Mouse (Mus musculus) intestine, postnatal 0 days (tissue): ENCODE measurements around the gene Atxn7l3. TPM values are rescaled to one million over a fixed set of nuclear protein-coding genes. Genes with fewer than 3 reads are reported as not detected.

Source experiments
- ATAC-seq: fragments of 200-750 bp; cut with Nextera tagmentation; 2 replicates; pipeline ENCODE4 v1.8.0; 2017; ENCODE audit warnings: mild to moderate bottlenecking, moderate TSS enrichment, moderate library complexity
- H3K27ac ChIP-seq: fragments of 300-500 bp; sonication (generic); 2 replicates; pipeline ENCODE4 v1.5.1; 2014; ENCODE audit warnings: mild to moderate bottlenecking, low read depth, low read length, moderate library complexity
- H3K27me3 ChIP-seq: fragments of 300-500 bp; sonication (generic); replicated peaks from 2 replicates; pipeline ENCODE4 v1.6.1; 2014; ENCODE audit warnings: low read length, mixed read lengths; ENCODE audit not compliant: control insufficient read depth, insufficient read depth
- H3K36me3 ChIP-seq: fragments of 300-500 bp; sonication (generic); 2 replicates; pipeline ENCODE4 v1.6.1; 2014; ENCODE audit warnings: mild to moderate bottlenecking, moderate library complexity; ENCODE audit not compliant: control insufficient read depth, insufficient read depth
- H3K4me1 ChIP-seq: fragments of 300-500 bp; sonication (generic); replicated peaks from 2 replicates; pipeline ENCODE4 v1.6.1; 2014; ENCODE audit warnings: antibody characterized with exemption, low read length, mixed read lengths; ENCODE audit not compliant: control insufficient read depth, insufficient read depth
- H3K4me2 ChIP-seq: fragments of 300-500 bp; sonication (generic); replicated peaks from 2 replicates; pipeline ENCODE4 v1.6.1; 2014; ENCODE audit warnings: low read depth, mild to moderate bottlenecking, moderate library complexity
- H3K4me3 ChIP-seq: fragments of 300-500 bp; sonication (generic); 2 replicates; pipeline ENCODE4 v1.5.1; 2014; ENCODE audit warnings: low read depth, low read length
- H3K9ac ChIP-seq: fragments of 300-500 bp; sonication (generic); 2 replicates; pipeline ENCODE4 v1.6.1; 2014; ENCODE audit warnings: mild to moderate bottlenecking, low read depth, low read length
- H3K9me3 ChIP-seq: fragments of 300-500 bp; sonication (generic); 2 replicates; pipeline ENCODE4 v1.6.1; 2016; ENCODE audit warnings: mixed run types; ENCODE audit not compliant: control insufficient read depth
- CTCF ChIP-seq: sonication (generic); IDR thresholded peaks from 2 replicates; pipeline ENCODE4 v1.5.1; 2016; ENCODE audit warnings: low read depth, mild to moderate bottlenecking, control low read depth, antibody characterized with exemption, moderate library complexity
- WGBS: fragments of 180-500 bp; shearing (Covaris S2); extraction: QIAGEN DNeasy Blood & Tissue Kit; methylation state at CpG from one replicate; pipeline ENCODE4 v1.1.7; 2014; 5-methylcytosine and 5-hydroxymethylcytosine counted together
- polyA plus RNA-seq: library from polyadenylated mRNA; unstranded; fragments of >200 nt; fragmentation: Nextera tagmentation; extraction: Ambion mirVana; gene quantifications from 2 replicates; pipeline ENCODE4 v1.2.1, GENCODE M21; 2015

Atxn7l3 gene
- polyA plus RNA-seq, 1 experiment from 2014 or later: 8.6 TPM

DNA sequence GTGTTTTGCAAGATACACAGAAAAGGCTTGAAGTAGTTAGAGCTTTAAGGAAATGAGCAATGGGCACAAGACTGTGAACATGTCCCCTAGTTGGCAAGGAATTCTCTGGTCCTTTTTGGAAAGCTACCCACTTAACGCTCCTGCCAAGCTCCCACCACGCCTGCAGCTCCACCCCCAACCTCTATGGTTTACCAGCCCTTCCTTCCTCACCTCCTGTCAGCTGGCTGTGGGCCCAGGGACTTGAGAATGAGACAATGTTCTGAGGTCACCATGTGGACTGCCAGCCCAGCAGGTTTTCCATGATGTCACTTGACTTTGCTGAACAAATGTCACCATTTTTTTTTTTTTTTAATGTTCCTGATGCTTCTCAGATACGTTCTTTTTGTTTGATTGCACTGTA, 42.1 kb upstream of the Atxn7l3 start:
- Histone ChIP-seq H3K4me2 (no peak overlapping the region), H3K4me3 (no peak overlapping the region), H3K27ac (no peak overlapping the region), H3K9me3 (no peaks in the 10 kb centered on the region), H3K4me1 (no peaks in the 10 kb centered on the region; the same call in 1 of the 2 replicates), H3K9ac (no peak overlapping the region), H3K27me3 (no peaks in the 10 kb centered on the region), H3K36me3 (no peaks in the 10 kb centered on the region)
- ATAC-seq: no peak
- WGBS: 40% methylated on average over 3 of the region's 3 CpGs
- TF ChIP-seq CTCF: no peak

DNA sequence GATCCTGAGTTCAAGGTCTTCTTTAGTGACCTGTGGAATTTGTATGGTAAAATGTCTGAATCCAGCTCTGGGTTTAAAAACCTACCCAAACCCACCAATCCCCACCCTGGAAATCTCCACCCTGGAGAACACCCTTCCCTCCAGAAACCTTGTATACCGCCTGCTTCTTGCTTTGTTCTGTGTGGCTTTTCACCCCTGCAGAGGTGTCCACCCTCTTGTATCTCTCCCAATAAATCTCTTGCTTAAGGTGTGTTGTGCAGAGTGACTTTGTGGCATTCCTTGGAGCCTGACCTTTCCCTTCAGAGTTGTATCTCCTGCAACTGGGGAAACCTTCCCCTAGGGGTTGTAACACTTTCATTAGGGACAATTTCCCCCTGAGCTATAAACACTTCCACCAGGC, 41.5 kb upstream of the Atxn7l3 start:
- H3K9me3 ChIP-seq: no peaks in the 10 kb centered on the region
- no peak for TF ChIP-seq CTCF
- no peaks in the 10 kb centered on the region for H3K36me3 ChIP-seq
- H3K27me3 ChIP-seq: no peaks in the 10 kb centered on the region
- 53% methylated on average over 1 of the region's 1 CpGs for WGBS
- ATAC-seq: no peak
- no peak overlapping the region for H3K9ac ChIP-seq
- H3K4me2 ChIP-seq: no peak overlapping the region
- H3K27ac ChIP-seq: no peak overlapping the region
- no peak overlapping the region for H3K4me3 ChIP-seq
- H3K4me1 ChIP-seq: no peaks in the 10 kb centered on the region; the same call in 1 of the 2 replicates

DNA sequence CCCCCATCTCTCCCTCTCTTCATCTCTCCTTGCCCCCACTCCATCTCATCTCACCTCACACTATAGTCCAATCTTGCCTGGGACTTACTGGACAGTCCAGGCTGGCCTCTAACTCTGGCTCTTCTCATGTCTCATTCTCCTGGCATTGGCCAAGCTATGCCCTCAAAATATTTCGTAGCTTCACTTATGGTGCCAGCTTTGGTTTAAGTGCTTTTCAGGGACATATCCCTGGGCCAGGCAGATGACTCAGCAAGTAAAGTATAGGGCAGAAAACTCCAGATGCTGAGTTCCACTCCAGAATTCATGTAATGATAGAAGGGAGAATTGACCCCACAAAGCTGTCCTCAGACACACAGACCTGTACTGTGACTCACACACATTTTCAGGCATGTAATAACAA, 39.8 kb upstream of the Atxn7l3 start:
- Histone ChIP-seq H3K4me1 (no peaks in the 10 kb centered on the region; the same call in 1 of the 2 replicates), H3K36me3 (no peaks in the 10 kb centered on the region), H3K4me2 (no peak overlapping the region), H3K9ac (no peak overlapping the region), H3K4me3 (no peak overlapping the region), H3K27ac (no peak overlapping the region), H3K27me3 (no peaks in the 10 kb centered on the region), H3K9me3 (no peaks in the 10 kb centered on the region)
- no peak for ATAC-seq
- TF ChIP-seq CTCF: no peak
- 75% methylated on average over 1 of the region's 1 CpGs for WGBS

DNA sequence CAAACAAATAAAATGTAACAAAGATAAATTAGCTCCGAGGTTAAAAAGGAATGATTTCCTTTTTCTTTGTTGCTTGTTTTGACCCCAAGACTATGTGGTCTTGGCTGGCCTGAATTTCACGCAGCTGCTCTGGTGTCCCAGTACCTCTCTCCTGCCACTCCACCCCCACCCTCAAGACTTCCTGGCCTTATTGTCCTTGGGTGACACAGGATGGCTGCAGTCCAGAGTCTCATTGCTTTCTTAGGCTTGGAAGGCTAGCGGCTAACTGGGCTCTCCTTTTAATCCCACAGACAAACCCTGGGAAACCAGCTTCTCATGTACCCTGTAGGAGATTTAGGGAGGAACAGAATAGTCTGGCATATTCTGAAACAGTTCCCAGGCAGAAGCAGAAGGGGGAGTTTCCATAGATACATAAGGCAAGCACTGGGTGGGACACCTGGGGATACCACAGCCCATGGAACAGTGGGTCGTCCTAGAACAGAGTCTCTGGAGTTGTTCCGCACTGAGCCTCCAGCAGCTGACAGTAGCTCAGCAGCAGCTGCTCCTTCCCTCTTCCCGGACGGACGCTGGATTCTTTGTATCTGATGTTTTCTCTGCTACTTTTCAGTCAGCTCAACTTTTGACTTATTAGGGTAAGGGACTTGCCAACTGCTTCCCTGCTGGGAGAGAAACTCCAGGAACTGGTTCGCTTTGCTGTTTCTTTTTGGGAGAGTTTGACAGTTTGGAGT, 38.7 kb upstream of the Atxn7l3 start:
- no peak for TF ChIP-seq CTCF
- WGBS: 47% methylated on average over 9 of the region's 9 CpGs
- Histone ChIP-seq H3K27ac (no peak overlapping the region), H3K27me3 (no peaks in the 10 kb centered on the region), H3K9ac (no peak overlapping the region), H3K9me3 (no peaks in the 10 kb centered on the region), H3K4me2 (no peak overlapping the region), H3K36me3 (no peaks in the 10 kb centered on the region), H3K4me1 (no peaks in the 10 kb centered on the region; the same call in 1 of the 2 replicates), H3K4me3 (no peak overlapping the region)
- ATAC-seq: no peak

DNA sequence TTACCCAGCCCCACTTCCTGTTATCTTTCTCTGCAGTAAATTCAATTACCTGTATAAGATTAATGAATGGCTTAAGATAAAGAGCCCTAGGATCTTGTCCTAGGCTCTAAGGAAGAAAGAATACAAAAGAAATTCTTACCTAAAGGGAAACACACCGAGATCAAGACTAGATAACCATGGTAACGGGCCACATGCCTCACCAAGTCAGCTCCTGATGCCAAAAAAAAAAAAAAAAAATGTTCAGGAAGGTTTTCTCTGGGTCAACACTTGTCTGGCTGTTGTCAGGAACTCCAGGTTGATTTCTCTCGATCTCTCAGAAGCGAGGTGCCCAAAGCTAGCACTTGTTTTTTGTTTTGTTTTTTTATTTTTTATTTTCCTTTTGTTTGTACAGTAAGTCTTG, 37.6 kb upstream of the Atxn7l3 start:
- no peaks in the 10 kb centered on the region for H3K9me3 ChIP-seq
- H3K9ac ChIP-seq: no peak overlapping the region
- H3K27me3 ChIP-seq: no peaks in the 10 kb centered on the region
- no peak overlapping the region for H3K27ac ChIP-seq
- H3K4me3 ChIP-seq: no peak overlapping the region
- H3K4me1 ChIP-seq: no peaks in the 10 kb centered on the region; the same call in 1 of the 2 replicates
- ATAC-seq: no peak
- 47% methylated on average over 4 of the region's 4 CpGs for WGBS
- no peak for TF ChIP-seq CTCF
- H3K36me3 ChIP-seq: no peaks in the 10 kb centered on the region
- no peak overlapping the region for H3K4me2 ChIP-seq

DNA sequence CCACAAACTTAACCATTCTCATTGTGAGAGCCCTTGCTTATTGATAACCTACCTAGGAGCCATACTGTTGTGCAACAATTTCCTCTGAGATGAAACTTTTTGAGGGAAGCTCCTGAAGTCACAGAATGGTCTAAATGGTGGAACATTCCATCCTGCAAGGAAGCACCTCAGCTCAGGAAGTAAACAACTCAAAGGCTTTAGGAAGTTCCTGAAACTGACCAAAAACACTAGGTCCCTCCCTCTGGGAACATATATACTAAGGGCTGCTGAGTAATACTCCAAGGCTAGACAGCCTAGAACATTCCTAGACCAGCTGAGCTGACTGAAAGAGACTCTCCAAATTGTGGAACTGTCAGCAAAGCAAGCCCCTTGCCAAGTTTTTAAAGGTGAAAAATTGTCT, 36.6 kb upstream of the Atxn7l3 start:
- Histone ChIP-seq H3K4me3 (no peak overlapping the region), H3K27me3 (no peaks in the 10 kb centered on the region), H3K4me2 (no peak overlapping the region), H3K27ac (no peak overlapping the region), H3K9me3 (no peaks in the 10 kb centered on the region), H3K9ac (no peak overlapping the region), H3K4me1 (no peaks in the 10 kb centered on the region; the same call in 1 of the 2 replicates), H3K36me3 (no peaks in the 10 kb centered on the region)
- no peak for ATAC-seq
- TF ChIP-seq CTCF: no peak
